Mouse (Mus musculus): ENCODE measurements around the gene Cblc. TPM values are rescaled to one million over a fixed set of nuclear protein-coding genes. Genes with fewer than 3 reads are reported as not detected.

Cblc gene
- total RNA-seq, 2 experiments from 2014 or later, result not detected

- no peak for ATAC-seq (replicated peaks; ENCODE audit: low FRiP score, poor library complexity, severe bottlenecking)
These were observed 10.6 kb downstream of the Cblc start for GRCm38 (mm10) chr7:19785874-19786458.

DNA sequence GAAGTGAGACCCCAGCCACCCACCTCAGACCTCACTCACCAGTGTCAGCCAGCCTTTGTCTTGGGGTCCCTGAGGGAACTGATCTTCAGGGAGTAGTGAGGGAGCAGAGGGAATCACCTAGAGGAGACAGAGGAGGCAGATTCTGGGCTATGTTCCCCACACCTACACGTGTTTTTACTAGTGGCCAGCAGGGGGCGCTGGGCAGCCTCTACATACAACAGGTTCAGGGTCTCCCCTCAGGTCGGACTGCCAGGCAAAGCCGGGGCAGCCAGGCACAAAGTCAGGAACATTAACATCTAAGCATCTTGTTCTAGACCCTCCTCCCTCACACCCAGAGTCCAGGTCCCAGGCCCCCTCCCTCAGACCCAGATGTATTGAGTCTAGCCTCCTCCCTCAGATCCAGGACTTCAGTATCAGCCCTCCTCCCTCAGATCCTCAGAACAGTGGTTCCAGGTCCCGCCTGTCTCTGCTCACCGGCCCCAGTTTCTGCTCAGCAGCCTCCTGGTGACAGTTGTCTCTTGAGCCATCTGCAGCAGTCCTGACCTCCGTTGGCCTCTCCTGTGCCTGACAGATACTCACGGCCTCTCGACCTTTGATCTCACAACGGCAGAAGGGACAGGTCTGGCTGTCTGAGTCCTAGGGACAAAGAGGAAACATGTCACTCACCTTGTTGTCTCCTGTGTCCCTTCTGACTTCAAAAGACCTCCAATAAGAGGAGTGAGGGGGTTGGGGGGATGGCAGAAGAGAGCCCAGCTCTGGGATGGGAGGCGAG is 11.7 kb downstream of the Cblc start:
- ATAC-seq (replicated peaks; ENCODE audit: low FRiP score, poor library complexity, severe bottlenecking), result 0 out of 2 replicates have a peak, but pooled peaks have one; percentile 65

- ATAC-seq (replicated peaks; ENCODE audit: low FRiP score, poor library complexity, severe bottlenecking), result no peak
These were observed 13.0 kb downstream of the Cblc start for GRCm38 (mm10) chr7:19783630-19784029.

DNA sequence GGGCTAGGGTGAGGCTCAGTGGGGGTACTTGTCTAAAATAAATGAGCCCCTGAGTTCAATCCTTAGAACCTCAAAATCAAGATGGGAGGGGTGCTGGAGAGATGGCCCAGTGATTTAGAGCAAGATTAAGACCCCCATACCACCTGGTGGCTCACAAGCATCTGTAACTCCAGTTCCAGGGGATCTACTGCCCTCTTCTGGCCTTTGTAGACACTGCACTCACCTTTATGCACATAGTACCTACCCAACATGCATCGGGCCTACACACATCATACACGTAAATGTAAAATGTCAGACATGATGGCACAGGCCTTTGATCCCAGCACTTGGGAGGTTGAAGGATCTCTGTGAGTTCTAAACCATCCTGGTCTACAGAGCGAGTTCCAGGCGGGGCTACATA is 14.0 kb downstream of the Cblc start:
- no peak for ATAC-seq (replicated peaks; ENCODE audit: low FRiP score, poor library complexity, severe bottlenecking)

DNA sequence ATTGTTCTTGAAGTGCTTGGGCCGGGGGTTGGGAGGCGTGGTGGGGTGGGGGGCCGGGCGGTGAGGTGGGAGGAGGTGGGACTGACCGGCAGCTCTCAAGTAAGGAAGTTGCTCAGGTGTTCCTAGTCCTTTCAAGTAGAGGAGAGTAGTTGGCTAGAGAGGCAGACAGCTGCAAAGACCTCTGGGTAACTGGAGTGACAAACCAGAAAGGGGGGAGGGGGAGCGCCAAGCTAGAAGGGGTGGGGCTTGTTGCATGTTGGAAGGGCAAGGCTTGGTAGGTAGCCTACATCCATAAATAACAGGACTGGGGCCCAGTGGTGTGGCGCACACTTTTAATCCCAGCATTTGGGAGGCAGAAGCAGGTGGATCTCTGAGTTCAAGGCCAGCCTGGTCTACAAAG is 14.9 kb downstream of the Cblc start:
- ATAC-seq (replicated peaks; ENCODE audit: low FRiP score, poor library complexity, severe bottlenecking), result no peak

DNA sequence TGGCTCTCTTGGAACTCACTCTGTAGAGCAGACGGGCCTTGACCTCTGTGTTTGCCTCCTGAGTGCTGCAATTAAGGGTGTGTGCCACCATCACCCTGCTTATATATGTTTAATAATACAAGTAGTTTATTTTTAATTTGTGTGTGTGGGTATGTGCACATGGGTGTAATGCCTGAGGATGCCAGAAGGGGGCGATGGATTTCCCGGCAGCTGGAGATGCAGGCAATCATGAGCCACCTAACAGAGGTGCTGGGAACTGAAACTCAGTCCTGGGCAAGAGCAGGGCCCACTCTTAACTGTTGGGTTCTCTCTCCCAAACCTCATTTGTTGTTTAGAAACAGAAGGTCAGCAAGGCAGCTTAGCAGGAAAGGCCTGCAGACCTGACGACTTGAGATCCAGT is 16.7 kb downstream of the Cblc start:
- no peak for ATAC-seq (replicated peaks; ENCODE audit: low FRiP score, poor library complexity, severe bottlenecking)

- no peak for ATAC-seq (replicated peaks; ENCODE audit: low FRiP score, poor library complexity, severe bottlenecking)
These were observed 18.0 kb downstream of the Cblc start for GRCm38 (mm10) chr7:19778645-19779044.

DNA sequence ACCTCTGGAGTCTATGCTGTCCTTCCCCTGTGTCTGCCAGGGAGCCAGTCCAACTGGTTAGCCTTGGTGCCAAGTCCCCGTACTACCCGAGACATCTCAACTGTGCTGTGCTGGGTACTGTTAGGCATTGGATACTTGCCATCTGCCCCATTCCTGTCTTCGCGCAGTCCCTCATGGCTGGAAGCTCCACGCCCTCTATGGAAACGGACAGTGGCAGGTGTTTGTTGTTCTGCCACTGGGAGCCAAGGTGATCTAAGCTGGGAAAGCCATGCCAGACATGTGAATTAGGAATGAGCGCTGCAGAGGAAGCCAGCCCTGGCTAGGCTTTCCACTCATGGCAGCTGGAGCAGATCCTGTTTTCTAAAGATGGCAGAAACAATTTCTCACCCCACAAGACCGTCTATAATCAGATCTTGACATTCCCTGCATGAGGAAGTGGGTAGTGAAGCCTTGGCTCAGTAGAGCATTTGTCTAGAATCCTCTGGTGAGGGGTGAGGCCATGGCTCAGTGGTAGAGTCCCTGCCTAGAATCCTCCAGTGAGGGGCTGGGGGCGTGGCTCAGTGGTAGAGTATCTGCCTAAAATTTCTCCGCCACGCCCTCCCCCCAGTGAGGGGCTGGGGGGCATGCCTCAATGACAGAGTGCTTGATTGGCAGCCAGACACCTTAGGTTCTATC is 19.4 kb downstream of the Cblc start:
- ATAC-seq (replicated peaks; ENCODE audit: low FRiP score, poor library complexity, severe bottlenecking), result no peak

DNA sequence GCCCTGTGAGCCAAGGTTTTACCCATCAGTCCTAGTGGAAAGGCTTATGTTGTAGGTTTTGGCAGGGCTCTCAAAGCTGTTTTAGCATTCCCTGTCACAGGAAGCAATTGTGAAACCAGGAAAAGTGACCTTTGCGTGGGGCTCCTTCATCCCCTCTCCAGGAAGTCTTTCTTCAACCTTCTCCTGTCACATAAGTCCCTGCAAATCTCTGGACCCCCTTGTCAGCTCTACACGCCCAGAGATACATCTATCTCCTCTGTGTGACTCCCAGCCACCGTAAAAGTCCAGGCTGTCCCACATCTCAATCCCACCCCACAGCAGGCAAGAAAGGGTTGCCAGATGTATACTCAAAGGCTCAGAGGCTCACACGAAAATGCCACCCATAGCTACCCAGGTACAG is 24.9 kb downstream of the Cblc start:
- no peak for ATAC-seq (replicated peaks; ENCODE audit: low FRiP score, poor library complexity, severe bottlenecking)

- ATAC-seq (replicated peaks; ENCODE audit: low FRiP score, poor library complexity, severe bottlenecking), result no peak
These were observed 25.6 kb downstream of the Cblc start, which contains the start of gene Bcam for GRCm38 (mm10) chr7:19770984-19771391. TSS of gene Bcam (minus strand) at chr7:19771016.

- ATAC-seq (replicated peaks; ENCODE audit: low FRiP score, poor library complexity, severe bottlenecking), result no peak
These were observed 26.2 kb downstream of the Cblc start for GRCm38 (mm10) chr7:19770375-19770754.

GRCm38 (mm10) chr7:19769434-19770374 is 26.9 kb downstream of the Cblc start:
- no peak for ATAC-seq (replicated peaks; ENCODE audit: low FRiP score, poor library complexity, severe bottlenecking)

DNA sequence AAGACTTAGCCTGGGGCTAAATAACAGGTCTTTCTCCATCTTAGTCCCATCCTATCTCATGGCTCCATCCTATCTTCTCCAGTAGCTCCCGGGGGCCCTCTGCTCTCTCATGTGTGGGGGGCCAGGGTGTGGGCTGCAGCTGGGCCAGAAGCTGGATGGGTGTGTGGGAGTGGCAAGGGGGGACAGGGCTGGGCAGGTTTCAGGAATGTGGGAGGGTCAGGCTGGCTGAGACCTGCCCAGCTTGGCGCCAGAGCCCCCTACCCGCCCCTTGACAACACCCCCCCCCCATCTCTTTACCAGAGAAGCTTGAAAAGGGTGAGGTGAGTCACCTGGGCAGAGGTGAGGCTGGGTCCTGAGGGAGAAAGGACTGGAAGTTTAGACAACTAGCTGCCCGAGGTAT is 27.6 kb downstream of the Cblc start:
- ATAC-seq (replicated peaks; ENCODE audit: low FRiP score, poor library complexity, severe bottlenecking), result no peak

- ATAC-seq (replicated peaks; ENCODE audit: low FRiP score, poor library complexity, severe bottlenecking), result no peak
These were observed 28.4 kb downstream of the Cblc start for GRCm38 (mm10) chr7:19768251-19768650.

GRCm38 (mm10) chr7:19764581-19764980 is 32.0 kb downstream of the Cblc start:
- ATAC-seq (replicated peaks; ENCODE audit: low FRiP score, poor library complexity, severe bottlenecking), result no peak; the same call in 1 of the 2 replicates

GRCm38 (mm10) chr7:19763829-19764477 is 32.7 kb downstream of the Cblc start:
- ATAC-seq (replicated peaks; ENCODE audit: low FRiP score, poor library complexity, severe bottlenecking), result no peak

- ATAC-seq (replicated peaks; ENCODE audit: low FRiP score, poor library complexity, severe bottlenecking), result no peak
These were observed 34.3 kb downstream of the Cblc start for GRCm38 (mm10) chr7:19762283-19762682.

DNA sequence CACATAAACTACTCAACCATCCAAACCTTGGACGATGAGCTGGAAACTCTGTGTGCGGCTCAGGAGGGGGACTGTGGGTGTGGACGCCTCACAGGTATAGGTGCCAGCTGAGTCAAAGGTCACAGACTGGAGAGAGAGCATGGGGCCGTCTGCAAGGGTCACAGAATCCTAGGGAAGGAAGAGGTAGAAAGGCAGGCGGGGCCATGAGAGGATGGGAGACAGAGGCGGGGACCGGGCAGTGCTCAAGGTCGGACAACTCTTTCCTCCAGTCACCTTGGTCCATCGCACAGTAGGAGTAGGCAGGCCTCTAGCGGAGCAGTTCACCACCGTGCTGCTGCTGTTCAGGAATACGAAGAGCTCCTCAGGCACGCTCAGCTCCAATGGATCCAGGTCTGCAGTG is 36.6 kb downstream of the Cblc start:
- ATAC-seq (replicated peaks; ENCODE audit: low FRiP score, poor library complexity, severe bottlenecking), result no peak

GRCm38 (mm10) chr7:19758623-19759022 is 38.0 kb downstream of the Cblc start:
- no peak for ATAC-seq (replicated peaks; ENCODE audit: low FRiP score, poor library complexity, severe bottlenecking)

All from erythroblast, adult 5-6 weeks (primary cell).